Mouse (Mus musculus) testis, postnatal 14 days (tissue): Measurements from ENCODE around the gene Ctdnep1.

Source experiments
- DNase-seq: peaks from one replicate; pipeline ENCODE4 v3.0.0; 2021; ENCODE audit warnings: low spot score

Ctdnep1 gene

GRCm38 (mm10) chr11:70029130-70029801 lies 48.3 kb downstream of the Ctdnep1 start:
- DNase-seq: peak; percentile 85

GRCm38 (mm10) chr11:70029829-70030550 lies 49.0 kb downstream of the Ctdnep1 start:
- no peak for DNase-seq

- no peak for DNase-seq
Observed at GRCm38 (mm10) chr11:70030651-70031320, 49.8 kb downstream of the Ctdnep1 start.

- no peak for DNase-seq
Observed at GRCm38 (mm10) chr11:70031321-70031670, 50.3 kb downstream of the Ctdnep1 start.

- no peak for DNase-seq
Observed at GRCm38 (mm10) chr11:70038174-70038573, 57.2 kb downstream of the Ctdnep1 start.

- DNase-seq: no peak
Observed at GRCm38 (mm10) chr11:70039631-70040030, 58.7 kb downstream of the Ctdnep1 start.

- DNase-seq: no peak
Observed at GRCm38 (mm10) chr11:70040184-70040583, 59.2 kb downstream of the Ctdnep1 start.
